Mouse (Mus musculus) kidney, postnatal 0 days (tissue): ENCODE measurements at regions not wholly inside any gene's neighbourhood (a gene's known extent, or its start where the extent isn't known, plus 50 kb on each side); places are given as distances from the start of the nearest gene placed in this dataset.

Experiments
- ATAC-seq: fragments of 200-750 bp; cut with Nextera tagmentation; replicated peaks from 2 replicates; pipeline ENCODE4 v1.8.0; 2017; ENCODE audit warnings: low read depth, moderate number of reproducible peaks, moderate TSS enrichment, moderate library complexity; ENCODE audit not compliant: low FRiP score
- DNase-seq: peaks from one replicate; pipeline ENCODE4 v3.0.0-alpha.2; 2016; ENCODE audit warnings: low spot score
- H3K27ac ChIP-seq: fragments of 300-500 bp; sonication (generic); 2 replicates; pipeline ENCODE4 v1.5.1; 2014; ENCODE audit warnings: mild to moderate bottlenecking
- H3K27me3 ChIP-seq: fragments of 300-500 bp; sonication (generic); 2 replicates; pipeline ENCODE4 v1.6.1; 2014; ENCODE audit warnings: low read length, mixed read lengths; ENCODE audit not compliant: insufficient read depth
- H3K36me3 ChIP-seq: fragments of 300-500 bp; sonication (generic); 2 replicates; pipeline ENCODE4 v1.6.1; 2014; ENCODE audit warnings: low read length, mixed read lengths; ENCODE audit not compliant: insufficient read depth
- H3K4me1 ChIP-seq: fragments of 300-500 bp; sonication (generic); replicated peaks from 2 replicates; pipeline ENCODE4 v1.6.1; 2014; ENCODE audit warnings: antibody characterized with exemption, low read length, mixed read lengths; ENCODE audit not compliant: insufficient read depth
- H3K4me2 ChIP-seq: fragments of 300-500 bp; sonication (generic); 2 replicates; pipeline ENCODE4 v1.6.1; 2014; ENCODE audit warnings: mild to moderate bottlenecking, low read length, moderate library complexity, mixed read lengths
- H3K4me3 ChIP-seq: fragments of 300-500 bp; sonication (generic); replicated peaks from 2 replicates; pipeline ENCODE4 v1.5.1; 2014; ENCODE audit warnings: low read depth, low read length
- H3K9ac ChIP-seq: fragments of 300-500 bp; sonication (generic); 2 replicates; pipeline ENCODE4 v1.6.1; 2014; ENCODE audit warnings: low read depth, low read length
- H3K9me3 ChIP-seq: fragments of 300-500 bp; sonication (generic); replicated peaks from 2 replicates; pipeline ENCODE4 v1.6.1; 2016; ENCODE audit warnings: low read length, inconsistent platforms, mixed read lengths
- CTCF ChIP-seq: IDR thresholded peaks from 2 replicates; pipeline ENCODE4 v1.5.1; 2016; ENCODE audit warnings: antibody characterized with exemption, low read depth, mild to moderate bottlenecking, moderate library complexity
- WGBS: fragments of 180-500 bp; shearing (Covaris S2); extraction: QIAGEN DNeasy Blood & Tissue Kit; methylation state at CpG from one replicate; pipeline ENCODE4 v1.1.7; 2014; 5-methylcytosine and 5-hydroxymethylcytosine counted together

- DNase-seq (peak; percentile 74), ATAC-seq (no peak)
- H3K27me3 ChIP-seq: no peaks in the 10 kb centered on the region
- H3K9ac ChIP-seq: no peak overlapping the region
- no peaks in the 10 kb centered on the region for H3K36me3 ChIP-seq
- no peaks in the 10 kb centered on the region for H3K9me3 ChIP-seq
- H3K4me2 ChIP-seq: no peak overlapping the region
- H3K27ac ChIP-seq: no peak overlapping the region
- H3K4me1 ChIP-seq: no peaks in the 10 kb centered on the region
- H3K4me3 ChIP-seq: no peak overlapping the region
- 18% methylated on average over 6 of the region's 6 CpGs for WGBS
- TF ChIP-seq CTCF: peak; percentile 89
Observed at GRCm38 (mm10) chr1:55960291-55960690, 554.6 kb downstream of the Plcl1 start.

GRCm38 (mm10) chr1:55963867-55964266, 558.1 kb downstream of the Plcl1 start:
- no peak for TF ChIP-seq CTCF
- ATAC-seq: no peak
- Histone ChIP-seq H3K27me3 (no peaks in the 10 kb centered on the region), H3K9me3 (no peaks in the 10 kb centered on the region), H3K4me1 (no peaks in the 10 kb centered on the region), H3K4me2 (no peak overlapping the region), H3K36me3 (no peaks in the 10 kb centered on the region), H3K27ac (no peak overlapping the region), H3K9ac (no peak overlapping the region), H3K4me3 (no peak overlapping the region)
- DNase-seq: no peak
- 46% methylated on average over 5 of the region's 5 CpGs for WGBS

DNA sequence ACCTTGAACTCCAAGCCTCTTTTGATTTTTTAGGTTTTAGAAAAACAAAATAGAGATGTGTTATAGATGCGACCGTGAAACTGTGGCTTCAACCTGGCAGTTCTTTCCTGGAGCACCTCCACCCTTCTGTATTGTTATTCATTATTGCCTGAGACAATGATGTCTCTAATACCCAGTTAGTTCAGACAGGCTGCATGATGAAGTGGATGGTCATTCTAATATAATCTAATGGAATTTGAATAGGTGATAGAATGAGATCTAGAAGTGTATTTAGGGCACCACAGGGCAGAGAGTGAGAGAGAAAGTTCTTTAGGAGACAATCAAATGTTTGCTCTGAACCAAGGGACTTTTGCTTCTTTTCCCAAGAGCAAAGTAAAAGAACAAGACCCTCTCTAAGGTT, 560.6 kb downstream of the Plcl1 start:
- no peaks in the 10 kb centered on the region for H3K4me1 ChIP-seq
- ATAC-seq (no peak), DNase-seq (no peak)
- TF ChIP-seq CTCF: no peak
- no peak overlapping the region for H3K4me3 ChIP-seq
- H3K36me3 ChIP-seq: no peaks in the 10 kb centered on the region
- no peak overlapping the region for H3K9ac ChIP-seq
- no peak overlapping the region for H3K27ac ChIP-seq
- no peaks in the 10 kb centered on the region for H3K27me3 ChIP-seq
- WGBS: 85% methylated on average over 2 of the region's 2 CpGs
- H3K9me3 ChIP-seq: no peaks in the 10 kb centered on the region
- H3K4me2 ChIP-seq: no peak overlapping the region

GRCm38 (mm10) chr1:55967869-55968268, 562.1 kb downstream of the Plcl1 start:
- no peak for ATAC-seq
- no peak for TF ChIP-seq CTCF
- Histone ChIP-seq H3K4me3 (no peak overlapping the region), H3K4me2 (no peak overlapping the region), H3K27me3 (no peaks in the 10 kb centered on the region), H3K4me1 (no peaks in the 10 kb centered on the region), H3K36me3 (no peaks in the 10 kb centered on the region), H3K9ac (no peak overlapping the region), H3K27ac (no peak overlapping the region), H3K9me3 (no peaks in the 10 kb centered on the region)
- DNase-seq: no peak
- 91% methylated on average over 7 of the region's 7 CpGs for WGBS

- no peak overlapping the region for H3K9ac ChIP-seq
- TF ChIP-seq CTCF: no peak
- DNase-seq: no peak
- H3K4me2 ChIP-seq: no peak overlapping the region
- H3K27me3 ChIP-seq: no peaks in the 10 kb centered on the region
- no peaks in the 10 kb centered on the region for H3K9me3 ChIP-seq
- H3K4me1 ChIP-seq: no peaks in the 10 kb centered on the region
- H3K27ac ChIP-seq: no peak overlapping the region
- H3K36me3 ChIP-seq: no peaks in the 10 kb centered on the region
- no peak for ATAC-seq
- no peak overlapping the region for H3K4me3 ChIP-seq
- WGBS: 92% methylated on average over 3 of the region's 3 CpGs
Observed at GRCm38 (mm10) chr1:55977796-55978195, 572.1 kb downstream of the Plcl1 start.

- H3K27me3 ChIP-seq: no peaks in the 10 kb centered on the region
- H3K36me3 ChIP-seq: no peaks in the 10 kb centered on the region
- no peaks in the 10 kb centered on the region for H3K9me3 ChIP-seq
- H3K4me2 ChIP-seq: no peak overlapping the region
- H3K4me3 ChIP-seq: no peak overlapping the region
- no peak for TF ChIP-seq CTCF
- ATAC-seq: no peak
- H3K4me1 ChIP-seq: no peaks in the 10 kb centered on the region
- DNase-seq: no peak
- H3K27ac ChIP-seq: no peak overlapping the region
- WGBS: 74% methylated on average over 5 of the region's 5 CpGs
- H3K9ac ChIP-seq: no peak overlapping the region
Observed at GRCm38 (mm10) chr1:55983522-55984066, 577.9 kb downstream of the Plcl1 start.

DNA sequence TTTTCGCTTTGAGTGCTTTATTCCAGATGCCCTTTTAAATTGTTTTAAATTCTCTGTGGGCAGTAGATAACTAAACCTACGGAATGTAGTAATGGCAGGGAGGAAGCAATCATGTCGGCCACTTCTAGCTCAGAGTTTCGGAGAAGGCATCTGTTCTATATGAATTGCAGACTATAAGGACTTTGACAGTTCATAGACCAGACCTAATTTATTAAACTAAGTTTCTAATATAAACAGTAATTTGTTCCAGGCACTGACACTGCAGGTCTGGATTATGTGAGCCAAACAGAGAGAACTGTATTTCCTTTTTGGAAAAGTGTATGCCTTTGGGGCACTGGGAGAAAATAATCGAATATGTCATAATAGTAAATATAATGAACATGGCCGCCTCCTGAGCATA, 591.4 kb downstream of the Plcl1 start:
- DNase-seq: no peak
- ATAC-seq: no peak
- no peaks in the 10 kb centered on the region for H3K9me3 ChIP-seq
- no peak overlapping the region for H3K4me3 ChIP-seq
- H3K9ac ChIP-seq: no peak overlapping the region
- no peaks in the 10 kb centered on the region for H3K36me3 ChIP-seq
- H3K4me2 ChIP-seq: no peak overlapping the region
- H3K4me1 ChIP-seq: no peaks in the 10 kb centered on the region
- 83% methylated on average over 6 of the region's 6 CpGs for WGBS
- no peaks in the 10 kb centered on the region for H3K27me3 ChIP-seq
- no peak for TF ChIP-seq CTCF
- no peak overlapping the region for H3K27ac ChIP-seq
